Comparison of ENCODE assay signal across 15 mouse cellular contexts in genomic region chr13:63668576-63668975, GRCm38 (mm10).
DNase-seq lines count a peak whose midpoint lies in the region; ATAC-seq and TF ChIP-seq lines count a peak whose summit lies in the region.
"Had no signal": no experiment of that assay in that cellular context is flagged by ENCODE, and none has a peak within 500 bp of the region (broad histone marks: within the 10 kb centered on the region; RNA-seq: fewer than 3 reads in every experiment).

No protein-coding gene starts in this region.

- DNase-seq in hindbrain, postnatal 0 days (ENCODE audit: low spot score) = peak; percentile 41
- DNase-seq in hindbrain, embryonic 14.5 days (ENCODE audit: low spot score) = no peak
- peak; percentile 88 for DNase-seq in midbrain, embryonic 11.5 days (ENCODE audit: low spot score, missing footprints)
- no peak for DNase-seq in intestine, embryonic 14.5 days (ENCODE audit: low spot score)
- DNase-seq in layer of hippocampus, postnatal 14 days (ENCODE audit: low spot score in 2 of 2) = no peak
- DNase-seq: cerebellum, adult 11-12 months; liver, postnatal 0 days had no signal

- H3K4me1 ChIP-seq in hindbrain, postnatal 0 days (ENCODE audit: insufficient read depth, low read length) = no peaks in the 10 kb centered on the region
- no peaks in the 10 kb centered on the region for H3K4me1 ChIP-seq in hindbrain, embryonic 14.5 days (replicated peaks; ENCODE audit: control insufficient read depth, insufficient read depth, low read length)
- H3K4me1 ChIP-seq in midbrain, embryonic 11.5 days (ENCODE audit: control insufficient read depth, insufficient read depth, low read length) = no peaks in the 10 kb centered on the region
- H3K4me1 ChIP-seq in midbrain, embryonic 16.5 days (ENCODE audit: control insufficient read depth, insufficient read depth, low read length) = no peaks in the 10 kb centered on the region
- H3K4me1 ChIP-seq in intestine, embryonic 14.5 days (replicated peaks; ENCODE audit: control insufficient read depth, insufficient read depth, low read length) = peaks cover 19% of the 10 kb centered on the region
- peaks cover 10% of the 10 kb centered on the region for H3K4me1 ChIP-seq in neural tube, embryonic 15.5 days
- H3K4me1 ChIP-seq: heart, embryonic 15.5 days had no signal

- H3K27ac ChIP-seq in hindbrain, postnatal 0 days = no peak overlapping the region
- H3K27ac ChIP-seq in hindbrain, embryonic 14.5 days = no peak overlapping the region
- H3K27ac ChIP-seq in midbrain, embryonic 11.5 days (ENCODE audit: low read depth, low read length) = no peak overlapping the region
- H3K27ac ChIP-seq in midbrain, embryonic 16.5 days (ENCODE audit: low read length) = no peak overlapping the region
- H3K27ac ChIP-seq in intestine, embryonic 14.5 days (ENCODE audit: low read depth) = peak overlapping the region; percentile 59; the same call in 1 of the 2 replicates
- peak overlapping the region; percentile 37; the same call in 1 of the 2 replicates for H3K27ac ChIP-seq in neural tube, embryonic 15.5 days (replicated peaks)
- H3K27ac ChIP-seq: embryonic facial prominence, embryonic 15.5 days; heart, embryonic 15.5 days; hindbrain, embryonic 12.5 days; left cerebral cortex, adult 2 months; limb, embryonic 15.5 days had no signal

- TF ChIP-seq CTCF in hindbrain, postnatal 0 days (IDR thresholded peaks at IDR 0.05; ENCODE audit: low read depth) = no peak

- no peak overlapping the region for H3K4me2 ChIP-seq in hindbrain, postnatal 0 days (ENCODE audit: low read depth, low read length)
- H3K4me2 ChIP-seq in hindbrain, embryonic 14.5 days (replicated peaks) = no peak overlapping the region
- no peak overlapping the region for H3K4me2 ChIP-seq in midbrain, embryonic 11.5 days
- no peak overlapping the region for H3K4me2 ChIP-seq in midbrain, embryonic 16.5 days (ENCODE audit: low read length)
- H3K4me2 ChIP-seq in intestine, embryonic 14.5 days (ENCODE audit: low read length) = no peak overlapping the region
- H3K4me2 ChIP-seq in neural tube, embryonic 15.5 days = no peak overlapping the region
- H3K4me2 ChIP-seq: embryonic facial prominence, embryonic 15.5 days; heart, embryonic 15.5 days; hindbrain, embryonic 12.5 days; limb, embryonic 15.5 days had no signal

- H3K4me3 ChIP-seq in hindbrain, postnatal 0 days (ENCODE audit: low read length) = no peak overlapping the region
- no peak overlapping the region for H3K4me3 ChIP-seq in hindbrain, embryonic 14.5 days (replicated peaks; ENCODE audit: low read length)
- H3K4me3 ChIP-seq in midbrain, embryonic 11.5 days (ENCODE audit: low read depth, low read length) = no peak overlapping the region
- H3K4me3 ChIP-seq in midbrain, embryonic 16.5 days (ENCODE audit: low read depth, low read length) = no peak overlapping the region
- no peak overlapping the region for H3K4me3 ChIP-seq in intestine, embryonic 14.5 days (ENCODE audit: low read depth, low read length)
- no peak overlapping the region for H3K4me3 ChIP-seq in neural tube, embryonic 15.5 days (replicated peaks)
- H3K4me3 ChIP-seq: embryonic facial prominence, embryonic 15.5 days; heart, embryonic 15.5 days; hindbrain, embryonic 12.5 days; left cerebral cortex, adult 2 months; limb, embryonic 15.5 days had no signal

- no peak for ATAC-seq in hindbrain, postnatal 0 days
- no peak for ATAC-seq in hindbrain, embryonic 14.5 days (ENCODE audit: low FRiP score)
- ATAC-seq in midbrain, embryonic 11.5 days (ENCODE audit: low FRiP score) = no peak
- no peak for ATAC-seq in midbrain, embryonic 16.5 days
- ATAC-seq in intestine, embryonic 14.5 days (replicated peaks; ENCODE audit: low FRiP score, low TSS enrichment, low read depth) = no peak
- ATAC-seq in neural tube, embryonic 15.5 days (ENCODE audit: low FRiP score) = no peak
- no peak for ATAC-seq in cerebellum, adult (ENCODE audit: insufficient number of reproducible peaks, low FRiP score, low TSS enrichment)
- ATAC-seq: liver, postnatal 0 days had no signal

- no peak overlapping the region for H3K9ac ChIP-seq in hindbrain, postnatal 0 days (replicated peaks; ENCODE audit: low read length)
- no peak overlapping the region for H3K9ac ChIP-seq in hindbrain, embryonic 14.5 days
- H3K9ac ChIP-seq in midbrain, embryonic 11.5 days (ENCODE audit: low read length) = no peak overlapping the region
- H3K9ac ChIP-seq in midbrain, embryonic 16.5 days (ENCODE audit: low read depth, low read length) = no peak overlapping the region
- no peak overlapping the region for H3K9ac ChIP-seq in intestine, embryonic 14.5 days (ENCODE audit: low read length)
- H3K9ac ChIP-seq in neural tube, embryonic 15.5 days (replicated peaks) = no peak overlapping the region
- H3K9ac ChIP-seq: embryonic facial prominence, embryonic 15.5 days; heart, embryonic 15.5 days; hindbrain, embryonic 12.5 days; limb, embryonic 15.5 days; liver, postnatal 0 days had no signal

- H3K36me3 ChIP-seq in hindbrain, postnatal 0 days (ENCODE audit: insufficient read depth, low read length) = no peaks in the 10 kb centered on the region
- no peaks in the 10 kb centered on the region for H3K36me3 ChIP-seq in hindbrain, embryonic 14.5 days (replicated peaks; ENCODE audit: control insufficient read depth, insufficient read depth)
- H3K36me3 ChIP-seq in midbrain, embryonic 11.5 days (ENCODE audit: control insufficient read depth, insufficient read depth, low read length) = no peaks in the 10 kb centered on the region
- H3K36me3 ChIP-seq in midbrain, embryonic 16.5 days (ENCODE audit: control insufficient read depth, insufficient read depth, low read length) = no peaks in the 10 kb centered on the region
- H3K36me3 ChIP-seq in intestine, embryonic 14.5 days (ENCODE audit: control insufficient read depth, insufficient read depth, low read length) = no peaks in the 10 kb centered on the region
- no peaks in the 10 kb centered on the region for H3K36me3 ChIP-seq in neural tube, embryonic 15.5 days
- H3K36me3 ChIP-seq: embryonic facial prominence, embryonic 15.5 days; heart, embryonic 15.5 days; hindbrain, embryonic 12.5 days; limb, embryonic 15.5 days had no signal

- H3K27me3 ChIP-seq in hindbrain, postnatal 0 days (ENCODE audit: insufficient read depth, low read length) = no peaks in the 10 kb centered on the region
- no peaks in the 10 kb centered on the region for H3K27me3 ChIP-seq in hindbrain, embryonic 14.5 days (ENCODE audit: control insufficient read depth, insufficient read depth, low read length)
- peaks cover 4% of the 10 kb centered on the region; the same call in 1 of the 2 replicates for H3K27me3 ChIP-seq in midbrain, embryonic 11.5 days (ENCODE audit: control insufficient read depth, insufficient read depth, low read length)
- H3K27me3 ChIP-seq in midbrain, embryonic 16.5 days (ENCODE audit: control insufficient read depth, insufficient read depth, low read depth, low read length) = peaks cover 2% of the 10 kb centered on the region; the same call in 1 of the 2 replicates
- H3K27me3 ChIP-seq in intestine, embryonic 14.5 days (replicated peaks; ENCODE audit: control insufficient read depth, insufficient read depth, low read length) = no peaks in the 10 kb centered on the region
- H3K27me3 ChIP-seq in neural tube, embryonic 15.5 days (replicated peaks) = no peaks in the 10 kb centered on the region
- H3K27me3 ChIP-seq: embryonic facial prominence, embryonic 15.5 days; heart, embryonic 15.5 days; limb, embryonic 15.5 days had no signal

- H3K9me3 ChIP-seq in hindbrain, postnatal 0 days (ENCODE audit: low read length) = no peaks in the 10 kb centered on the region
- H3K9me3 ChIP-seq in hindbrain, embryonic 14.5 days (ENCODE audit: control insufficient read depth, low read length) = no peaks in the 10 kb centered on the region
- no peaks in the 10 kb centered on the region for H3K9me3 ChIP-seq in midbrain, embryonic 11.5 days (ENCODE audit: control insufficient read depth, low read length)
- H3K9me3 ChIP-seq in midbrain, embryonic 16.5 days (replicated peaks; ENCODE audit: control insufficient read depth, low read length, poor library complexity, severe bottlenecking) = no peaks in the 10 kb centered on the region
- H3K9me3 ChIP-seq in intestine, embryonic 14.5 days (ENCODE audit: control insufficient read depth, low read length) = no peaks in the 10 kb centered on the region
- no peaks in the 10 kb centered on the region for H3K9me3 ChIP-seq in neural tube, embryonic 15.5 days (replicated peaks)
- H3K9me3 ChIP-seq: embryonic facial prominence, embryonic 15.5 days; heart, embryonic 15.5 days; hindbrain, embryonic 12.5 days; limb, embryonic 15.5 days had no signal

- WGBS in hindbrain, postnatal 0 days = 21% methylated on average over 4 of the region's 4 CpGs
- WGBS in hindbrain, embryonic 14.5 days = 16% methylated on average over 4 of the region's 4 CpGs
- 12% methylated on average over 4 of the region's 4 CpGs for WGBS in midbrain, embryonic 11.5 days
- 9% methylated on average over 4 of the region's 4 CpGs for WGBS in midbrain, embryonic 16.5 days
- 19% methylated on average over 4 of the region's 4 CpGs for WGBS in intestine, embryonic 14.5 days
- 15% methylated on average over 4 of the region's 4 CpGs for WGBS in neural tube, embryonic 15.5 days

Comparison
In these comparisons a context has a peak if more than half of its experiments do, and no peak if none do; other contexts are left out.
1. DNase-seq: peak in hindbrain, postnatal 0 days (single experiment) and midbrain, embryonic 11.5 days (single experiment); none in hindbrain, embryonic 14.5 days (single experiment), intestine, embryonic 14.5 days (single experiment) and layer of hippocampus, postnatal 14 days (0 of 2).
2. H3K27ac ChIP-seq: peak in intestine, embryonic 14.5 days (single experiment) and neural tube, embryonic 15.5 days (single experiment); none in hindbrain, postnatal 0 days (single experiment), hindbrain, embryonic 14.5 days (single experiment), midbrain, embryonic 11.5 days (single experiment) and midbrain, embryonic 16.5 days (single experiment).